Mouse (Mus musculus) left cerebral cortex, postnatal 25 days (tissue): ENCODE measurements around the gene Olfr1012. TPM values are rescaled to one million over a fixed set of nuclear protein-coding genes. Genes with fewer than 3 reads are reported as not detected.
A peak's percentile ranks its signal among the peaks of the same experiment; 100 is the strongest.
"Not testable (repeated sequence)": the region's sequence is repeated elsewhere in the genome, so short reads cannot be mapped to it uniquely, and the experiment has no call there.

Experiments used
- DNase-seq, 2 experiments: peaks; one replicate each; pipeline ENCODE4 v3.0.0; 2022; ENCODE audit warnings: low spot score in 2 of 2, mixed read lengths in 1 of 2
- intact Hi-C: fragments of 180-260 bp; cut with DNase I; formaldehyde crosslinking; loops from one replicate; pipeline ENCODE4 v1.15.1; 2025
- total RNA-seq, 2 experiments: library from RNA; stranded (reverse); gene quantifications; 2 replicates each; pipeline ENCODE4 v1.2.3; 2021

The Olfr1012 gene
- total RNA-seq: not detected

DNA sequence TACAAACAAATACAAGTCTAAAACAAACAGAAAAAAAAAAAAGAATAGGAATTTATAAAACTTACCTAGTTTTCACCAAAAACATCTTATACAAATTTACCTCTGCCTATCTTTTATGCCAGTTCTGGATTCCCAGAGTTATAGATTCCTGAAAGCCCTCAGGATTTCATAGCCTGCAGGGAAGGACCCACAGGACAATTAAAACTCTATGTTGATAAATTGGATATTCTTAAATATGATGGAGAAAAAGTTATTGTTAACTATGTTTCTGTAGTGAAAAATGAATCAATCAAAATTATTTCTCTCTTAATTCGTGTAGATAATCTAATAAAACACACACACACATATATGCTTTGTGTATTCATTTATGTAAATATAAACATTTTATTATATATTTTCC lies at the start of gene Olfr1012:
Gene Olfr1012 (minus strand): TSS at position 101 of the 400 bp plus-strand sequence.
- intact Hi-C loops: no loop called here
- DNase-seq: no peak

GRCm38 (mm10) chr2:85804501-85804900 lies 41.9 kb upstream of the Olfr1012 start:
- intact Hi-C loops: no loop called here
- no peak for DNase-seq

GRCm38 (mm10) chr2:85802444-85802843 lies 39.9 kb upstream of the Olfr1012 start, which contains the start of gene Olfr1016:
Gene Olfr1016 (minus strand): TSS chr2:85802544.
- no peak for DNase-seq
- intact Hi-C loops: no loop called here

- no peak for DNase-seq
- intact Hi-C loops: no loop called here
Measured at GRCm38 (mm10) chr2:85792331-85792730, 29.8 kb upstream of the Olfr1012 start.

DNA sequence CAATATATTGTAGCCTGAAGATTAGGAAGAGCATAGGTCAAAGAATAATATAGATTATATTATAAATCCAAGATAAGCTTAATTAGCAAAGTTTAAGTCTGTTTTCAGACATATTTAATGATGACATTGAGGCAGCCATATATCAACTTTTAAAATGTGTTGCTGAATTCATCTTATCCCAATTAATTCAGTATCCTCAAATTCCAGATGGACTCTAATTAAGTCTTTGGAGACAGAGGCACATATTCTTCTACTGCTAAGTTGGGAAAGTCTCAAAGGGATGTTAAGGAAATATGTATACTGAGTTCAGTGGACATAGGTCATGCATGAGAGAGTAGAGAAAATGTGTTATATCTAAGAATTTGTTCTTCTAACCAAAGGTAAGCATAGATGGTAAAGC lies 19.2 kb upstream of the Olfr1012 start, which contains the start of gene Olfr1015:
Gene Olfr1015 (plus strand): TSS at position 301 of the 400 bp plus-strand sequence.
- no peak for DNase-seq
- intact Hi-C loops: no loop called here

GRCm38 (mm10) chr2:85772413-85772812 lies 9.8 kb upstream of the Olfr1012 start, which contains the start of gene Olfr1014:
Gene Olfr1014 (plus strand): TSS chr2:85772713.
- no peak for DNase-seq
- intact Hi-C loops: no loop called here

GRCm38 (mm10) chr2:85766798-85767197 lies 4.2 kb upstream of the Olfr1012 start, which contains the start of gene Olfr1013:
Gene Olfr1013 (plus strand): TSS chr2:85767098.
- DNase-seq: no peak
- intact Hi-C loops: no loop called here

GRCm38 (mm10) chr2:85753822-85754221 lies 8.7 kb downstream of the Olfr1012 start:
- intact Hi-C loops: no loop called here
- no peak for DNase-seq

DNA sequence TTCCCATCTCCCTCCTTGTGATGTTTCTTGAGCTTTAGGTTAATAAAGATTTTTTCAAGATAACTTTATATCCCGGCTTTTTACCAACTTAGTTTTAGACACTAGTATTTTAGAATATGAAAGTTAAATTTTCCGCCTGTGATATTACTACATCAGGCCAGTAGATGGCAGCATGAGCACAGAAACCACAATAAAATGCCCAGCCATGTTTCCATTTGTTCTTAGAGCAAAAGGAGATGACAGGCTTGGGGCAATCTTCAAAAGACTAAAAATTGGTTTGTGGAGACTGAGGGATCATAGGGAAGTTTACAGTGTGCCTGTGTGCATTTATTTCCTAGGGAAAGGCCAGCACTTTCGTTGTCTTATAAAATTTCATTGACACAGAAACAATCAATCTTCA lies 36.8 kb downstream of the Olfr1012 start:
- intact Hi-C loops: loop anchor here (2.0 to 5.0 kb wide), 2 partner anchors 603 to 739 kb away; no protein-coding TSS in a partner anchor
- peak; percentile 34 to 45 for DNase-seq

GRCm38 (mm10) chr2:85715119-85715518 lies 47.4 kb downstream of the Olfr1012 start, which contains the start of gene Olfr1009:
Gene Olfr1009 (plus strand): TSS chr2:85715419.
- no peak for DNase-seq

GRCm38 (mm10) chr2:85711159-85711558 lies 51.4 kb downstream of the Olfr1012 start:
- intact Hi-C loops: no loop called here
- no peak for DNase-seq

More at GRCm38 (mm10) chr2:85715119-85715518, 47.4 kb downstream of the Olfr1012 start, which contains the start of gene Olfr1009:
- intact Hi-C loops: no loop called here

DNA sequence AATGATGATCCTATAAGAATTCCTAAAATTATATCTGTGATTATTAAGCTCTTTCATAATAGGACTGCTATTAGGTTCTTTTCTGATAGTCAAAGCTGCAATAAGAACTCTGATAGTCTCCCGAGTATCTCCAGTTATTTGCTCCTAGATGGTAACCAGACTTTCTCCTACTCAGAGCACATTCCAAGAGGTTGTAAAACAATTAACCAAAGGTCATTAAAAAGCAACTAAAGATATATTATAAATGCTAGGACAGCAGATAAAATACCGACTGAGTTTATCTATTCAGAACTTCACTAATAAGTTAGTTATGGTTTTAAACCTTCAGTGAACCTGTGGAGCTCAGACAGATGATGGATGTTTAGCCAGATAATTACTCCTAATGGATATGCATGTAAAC lies 51.9 kb downstream of the Olfr1012 start:
- DNase-seq, intact Hi-C loops: not testable (repeated sequence)

Other genes starting within 250 kb of the Olfr1012 start
- gene 4833423E24Rik, start 243.7 kb downstream of the Olfr1012 start, total RNA-seq: under 1 TPM in 1 of 2 experiments, not detected in 1; 0.30 TPM
- gene Olfr996, start 183.6 kb downstream of the Olfr1012 start, total RNA-seq: not detected
- gene Olfr998, start 173.8 kb downstream of the Olfr1012 start, total RNA-seq: not detected
- gene Olfr1000, start 150.9 kb downstream of the Olfr1012 start, total RNA-seq: not detected
- not detected for gene Olfr1002, start 112.1 kb downstream of the Olfr1012 start, total RNA-seq
- not detected for gene Olfr154, start 98.3 kb downstream of the Olfr1012 start, total RNA-seq
- not detected for gene Olfr1006, start 84.0 kb downstream of the Olfr1012 start, total RNA-seq
- gene Olfr1008, start 73.3 kb downstream of the Olfr1012 start, total RNA-seq: not detected
- gene Olfr1009, start 47.3 kb downstream of the Olfr1012 start, total RNA-seq: not detected
- gene Olfr1013, start 4.3 kb upstream of the Olfr1012 start, total RNA-seq: not detected
- not detected for gene Olfr1014, start 9.9 kb upstream of the Olfr1012 start, total RNA-seq
- gene Olfr1015, start 19.3 kb upstream of the Olfr1012 start, total RNA-seq: not detected
- not detected for gene Olfr1016, start 39.8 kb upstream of the Olfr1012 start, total RNA-seq
- not detected for gene Olfr1018, start 55.7 kb upstream of the Olfr1012 start, total RNA-seq
- gene Olfr1019, start 82.7 kb upstream of the Olfr1012 start, total RNA-seq: not detected
- gene Olfr1020, start 84.3 kb upstream of the Olfr1012 start, total RNA-seq: not detected
- not detected for gene Olfr1022, start 105.8 kb upstream of the Olfr1012 start, total RNA-seq
- not detected for gene Olfr1023, start 122.9 kb upstream of the Olfr1012 start, total RNA-seq
- gene Olfr1024, start 142.3 kb upstream of the Olfr1012 start, total RNA-seq: not detected
- not detected for gene Olfr1025-ps1, start 152.4 kb upstream of the Olfr1012 start, total RNA-seq
- not detected for gene Olfr1026, start 158.8 kb upstream of the Olfr1012 start, total RNA-seq
- gene Olfr1028, start 187.7 kb upstream of the Olfr1012 start, total RNA-seq: not detected
- not detected for gene Olfr1029, start 211.1 kb upstream of the Olfr1012 start, total RNA-seq
- not detected for gene Olfr1030, start 216.5 kb upstream of the Olfr1012 start, total RNA-seq
- gene Olfr1031, start 227.5 kb upstream of the Olfr1012 start, total RNA-seq: not detected
- not detected for gene Olfr1032, start 242.8 kb upstream of the Olfr1012 start, total RNA-seq